Mouse (Mus musculus): ENCODE results near the gene Hikeshi.

Gene Hikeshi

GRCm38 (mm10) chr7:89940571-89941463 is at the start of gene Hikeshi:
Gene Hikeshi (minus strand): TSS chr7:89941204.
- DNase-seq (ENCODE audit: low spot score), result peak; percentile 59

GRCm38 (mm10) chr7:89984421-89984820 is 43.4 kb upstream of the Hikeshi start:
- no peak for DNase-seq (ENCODE audit: low spot score)

GRCm38 (mm10) chr7:89983441-89983840 is 42.4 kb upstream of the Hikeshi start:
- DNase-seq (ENCODE audit: low spot score), result no peak

- no peak for DNase-seq (ENCODE audit: low spot score)
These were observed 40.6 kb upstream of the Hikeshi start for GRCm38 (mm10) chr7:89981557-89981956.

- DNase-seq (ENCODE audit: low spot score), result peak; percentile 81
These were observed 39.8 kb upstream of the Hikeshi start, which contains the start of gene Eed for GRCm38 (mm10) chr7:89980485-89981422. Gene Eed (minus strand): TSS chr7:89980983.

- DNase-seq (ENCODE audit: low spot score), result no peak
These were observed 39.1 kb upstream of the Hikeshi start for GRCm38 (mm10) chr7:89980133-89980484.

GRCm38 (mm10) chr7:89979432-89980130 is 38.6 kb upstream of the Hikeshi start:
- DNase-seq (ENCODE audit: low spot score), result no peak

- no peak for DNase-seq (ENCODE audit: low spot score)
These were observed 35.8 kb upstream of the Hikeshi start for GRCm38 (mm10) chr7:89976796-89977195.

GRCm38 (mm10) chr7:89975571-89975970 is 34.6 kb upstream of the Hikeshi start:
- DNase-seq (ENCODE audit: low spot score), result no peak

- no peak for DNase-seq (ENCODE audit: low spot score)
These were observed 26.2 kb upstream of the Hikeshi start for GRCm38 (mm10) chr7:89967235-89967634.

- no peak for DNase-seq (ENCODE audit: low spot score)
These were observed 25.8 kb upstream of the Hikeshi start for GRCm38 (mm10) chr7:89966771-89967170.

- no peak for DNase-seq (ENCODE audit: low spot score)
These were observed 22.1 kb upstream of the Hikeshi start for GRCm38 (mm10) chr7:89963135-89963534.

- DNase-seq (ENCODE audit: low spot score), result no peak
These were observed 16.3 kb upstream of the Hikeshi start for GRCm38 (mm10) chr7:89957300-89957699.

- no peak for DNase-seq (ENCODE audit: low spot score)
These were observed 13.3 kb upstream of the Hikeshi start for GRCm38 (mm10) chr7:89954261-89954660.

- DNase-seq (ENCODE audit: low spot score), result no peak
These were observed 8.4 kb upstream of the Hikeshi start for GRCm38 (mm10) chr7:89949403-89949802.

GRCm38 (mm10) chr7:89948026-89948425 is 7.0 kb upstream of the Hikeshi start:
- DNase-seq (ENCODE audit: low spot score), result no peak

- DNase-seq (ENCODE audit: low spot score), result no peak
These were observed 1.3 kb downstream of the Hikeshi start for GRCm38 (mm10) chr7:89939497-89940353.

- DNase-seq (ENCODE audit: low spot score), result no peak
These were observed 17.4 kb downstream of the Hikeshi start for GRCm38 (mm10) chr7:89923441-89924180.

GRCm38 (mm10) chr7:89917776-89918175 is 23.2 kb downstream of the Hikeshi start:
- no peak for DNase-seq (ENCODE audit: low spot score)

- DNase-seq (ENCODE audit: low spot score), result no peak
These were observed 24.3 kb downstream of the Hikeshi start for GRCm38 (mm10) chr7:89916711-89917110.
